Mouse (Mus musculus) CD4-positive, CD25-positive, alpha-beta regulatory T cell, adult 4 months (primary cell): Measurements from ENCODE around the gene Tmem110. TPM values are rescaled to one million over a fixed set of nuclear protein-coding genes. Genes with fewer than 3 reads are reported as not detected.

Source experiments
- ATAC-seq: one replicate; pipeline ENCODE4 v1.8.0; 2017
- polyA plus RNA-seq, 2 experiments: library from polyadenylated mRNA; unstranded; fragments of 100-300 nt; shearing (Covaris generic); gene quantifications; one replicate each; pipeline ENCODE4 v1.2.1; 2017

Gene Tmem110
- polyA plus RNA-seq, 2 experiments from 2014 or later, result 4.6 to 6.3 TPM

- ATAC-seq, result no peak
Measured at GRCm38 (mm10) chr14:30865311-30865710, 39.9 kb downstream of the Tmem110 start.

- ATAC-seq, result no peak
Measured at GRCm38 (mm10) chr14:30867042-30867441, 41.7 kb downstream of the Tmem110 start.

GRCm38 (mm10) chr14:30868826-30869225, 43.4 kb downstream of the Tmem110 start:
- no peak for ATAC-seq

DNA sequence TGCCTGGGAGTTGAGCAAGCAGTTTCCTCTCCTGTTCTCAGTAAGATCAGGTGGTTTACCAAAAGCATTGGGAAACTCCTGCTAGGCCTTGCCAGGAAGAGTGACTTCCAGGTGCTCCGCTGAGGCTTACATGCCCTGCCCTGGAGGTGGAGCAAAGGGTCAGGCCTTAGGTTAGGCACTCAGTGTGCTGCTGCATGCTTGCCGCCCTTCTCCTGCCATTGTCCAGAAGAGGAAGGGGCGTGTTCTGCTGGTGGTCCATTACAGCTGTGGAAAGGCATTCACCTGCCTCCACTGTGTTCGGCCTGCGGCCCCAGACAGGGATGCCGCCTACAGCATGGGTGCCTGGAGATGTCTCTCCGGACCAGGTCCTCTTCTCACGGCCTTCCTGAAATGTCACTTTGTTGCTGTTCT, 44.0 kb downstream of the Tmem110 start:
- no peak for ATAC-seq

- no peak for ATAC-seq
Measured at GRCm38 (mm10) chr14:30870206-30871147, 45.1 kb downstream of the Tmem110 start.

- no peak for ATAC-seq
Measured at GRCm38 (mm10) chr14:30874095-30874700, 48.8 kb downstream of the Tmem110 start.

- ATAC-seq, result no peak
Measured at GRCm38 (mm10) chr14:30875130-30875865, 49.9 kb downstream of the Tmem110 start.

- no peak for ATAC-seq
Measured at GRCm38 (mm10) chr14:30875955-30876354, 50.6 kb downstream of the Tmem110 start.

- no peak for ATAC-seq
Measured at GRCm38 (mm10) chr14:30876451-30876850, 51.1 kb downstream of the Tmem110 start.

DNA sequence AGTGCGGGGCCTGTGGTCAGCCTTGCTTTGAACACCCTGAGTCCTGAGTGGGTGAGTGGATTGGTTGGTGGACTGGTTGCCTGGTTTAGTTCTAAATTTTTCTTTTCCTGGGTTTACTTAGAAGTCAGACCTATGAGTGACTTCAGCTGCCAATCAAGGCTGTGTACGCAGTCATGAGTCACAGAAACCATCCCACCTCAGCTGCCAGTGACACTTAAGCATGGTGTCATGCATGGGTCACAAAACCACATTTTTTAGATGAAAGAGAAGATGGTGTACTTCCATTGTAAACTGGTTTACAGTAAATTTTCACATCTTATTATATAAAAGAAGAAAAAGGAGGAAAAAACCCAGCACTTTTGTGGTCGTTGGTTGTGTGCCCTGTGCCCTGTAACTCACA, 52.4 kb downstream of the Tmem110 start:
- ATAC-seq, result no peak

DNA sequence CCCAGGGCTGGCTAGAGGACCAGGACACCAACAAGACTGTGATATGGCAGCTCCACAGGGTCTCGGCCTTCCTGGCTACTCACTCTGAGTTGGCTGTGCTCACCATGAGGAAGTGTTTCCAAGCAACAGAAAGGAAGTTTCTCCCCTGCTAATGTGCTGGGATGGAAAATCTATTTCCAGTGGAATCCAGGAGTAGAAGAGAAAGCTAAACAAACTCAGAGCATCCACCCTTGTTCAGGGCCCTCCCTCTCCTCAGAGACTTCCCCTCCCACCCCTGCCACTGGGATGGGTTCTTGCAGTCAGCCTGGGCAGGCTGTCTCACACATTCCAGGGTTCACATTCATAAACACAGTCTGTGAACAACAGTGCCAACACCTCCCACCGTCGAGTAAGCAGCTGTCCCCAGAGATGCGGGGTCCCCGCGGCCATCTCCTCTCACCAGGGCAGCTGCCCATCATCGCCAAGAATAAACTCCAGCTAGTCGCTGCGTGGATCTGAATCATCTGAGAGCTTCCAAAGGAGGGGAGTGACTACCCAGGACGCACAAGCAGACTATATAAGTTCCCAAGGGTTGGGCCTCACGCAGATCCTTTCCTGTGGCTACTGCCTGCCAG, 53.7 kb downstream of the Tmem110 start, which contains the start of gene Mustn1:
Mustn1 (plus strand) TSS at position 243 of the 614 bp plus-strand sequence.
- no peak for ATAC-seq

GRCm38 (mm10) chr14:30879794-30880193, 54.4 kb downstream of the Tmem110 start:
- ATAC-seq, result no peak

DNA sequence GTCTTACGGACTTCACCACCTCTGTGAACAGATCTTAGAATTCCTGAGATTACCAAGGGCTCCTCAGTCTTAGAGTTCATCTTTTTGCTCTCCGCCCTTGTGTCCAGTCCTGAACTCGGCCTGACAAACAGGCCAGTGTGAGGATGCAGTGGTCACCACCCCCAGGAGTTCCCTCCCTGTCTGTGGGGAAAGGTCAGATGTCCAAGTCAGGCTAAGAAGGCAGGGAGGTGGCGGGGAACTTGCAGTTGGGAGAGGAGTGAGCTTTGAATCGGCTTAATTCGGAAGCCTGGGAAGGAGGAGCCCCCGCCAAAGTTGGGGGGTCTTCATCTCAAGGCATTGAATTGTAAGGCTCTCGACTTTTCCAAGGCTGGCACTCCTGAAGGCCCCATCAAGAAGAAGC, 54.9 kb downstream of the Tmem110 start:
- ATAC-seq, result no peak

GRCm38 (mm10) chr14:30880811-30881717, 55.7 kb downstream of the Tmem110 start:
- ATAC-seq, result no peak

- no peak for ATAC-seq
Measured at GRCm38 (mm10) chr14:30881718-30882108, 56.3 kb downstream of the Tmem110 start.

- no peak for ATAC-seq
Measured at GRCm38 (mm10) chr14:30885298-30885697, 59.9 kb downstream of the Tmem110 start.

DNA sequence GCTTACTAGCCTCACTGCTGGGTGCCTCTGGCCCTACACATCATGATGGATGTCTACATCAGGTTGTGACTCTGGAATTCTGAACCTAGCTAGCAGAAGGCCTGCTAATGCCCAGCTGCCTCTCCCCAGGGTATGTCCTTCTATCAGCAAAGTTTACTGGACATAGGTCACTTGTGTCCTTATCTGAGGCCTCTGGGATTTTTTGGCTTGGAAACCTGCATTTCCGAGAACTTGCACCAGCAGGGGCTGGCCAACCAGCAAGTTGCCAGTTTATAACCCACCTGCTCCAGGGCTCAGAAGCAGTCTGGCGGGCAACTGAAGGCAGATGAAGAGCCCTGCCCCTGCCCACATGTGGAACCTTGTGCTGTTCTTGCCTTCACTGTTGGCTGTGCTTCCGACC, 60.8 kb downstream of the Tmem110 start, which contains the start of gene Itih4:
Itih4 (plus strand) TSS at position 273 of the 400 bp plus-strand sequence.
- no peak for ATAC-seq

GRCm38 (mm10) chr14:30888271-30888732, 62.9 kb downstream of the Tmem110 start:
- no peak for ATAC-seq

DNA sequence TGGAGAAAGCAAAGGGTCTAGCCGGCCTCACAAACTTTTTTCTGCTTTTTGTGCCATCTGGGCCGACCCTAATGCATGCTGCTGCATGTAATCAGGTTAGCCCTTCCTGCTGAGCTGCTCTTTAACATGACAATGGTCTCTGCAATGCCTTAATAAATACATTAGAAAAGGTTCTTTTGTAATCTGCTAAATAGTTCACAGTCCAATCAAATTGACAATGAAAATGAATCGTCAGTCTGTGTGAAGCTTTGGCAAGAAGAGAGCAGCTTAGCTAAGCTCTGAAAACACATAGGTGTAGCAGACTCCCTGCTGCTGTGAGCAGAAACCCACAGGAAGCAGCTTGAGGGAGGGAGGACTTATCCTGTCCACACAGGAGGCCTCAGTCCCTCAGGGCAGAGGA, 74.6 kb downstream of the Tmem110 start:
- no peak for ATAC-seq

GRCm38 (mm10) chr14:30902628-30903027, 77.2 kb downstream of the Tmem110 start:
- ATAC-seq, result no peak

- no peak for ATAC-seq
Measured at GRCm38 (mm10) chr14:30903036-30903435, 77.6 kb downstream of the Tmem110 start.
